Mouse (Mus musculus): Measurements from ENCODE around the gene Psmd2. TPM values are rescaled to one million over a fixed set of nuclear protein-coding genes. Genes with fewer than 3 reads are reported as not detected.
A peak's percentile ranks its signal among the peaks of the same experiment; 100 is the strongest.

Gene Psmd2
- total RNA-seq, 2 experiments from 2014 or later = 220 to 240 TPM

DNA sequence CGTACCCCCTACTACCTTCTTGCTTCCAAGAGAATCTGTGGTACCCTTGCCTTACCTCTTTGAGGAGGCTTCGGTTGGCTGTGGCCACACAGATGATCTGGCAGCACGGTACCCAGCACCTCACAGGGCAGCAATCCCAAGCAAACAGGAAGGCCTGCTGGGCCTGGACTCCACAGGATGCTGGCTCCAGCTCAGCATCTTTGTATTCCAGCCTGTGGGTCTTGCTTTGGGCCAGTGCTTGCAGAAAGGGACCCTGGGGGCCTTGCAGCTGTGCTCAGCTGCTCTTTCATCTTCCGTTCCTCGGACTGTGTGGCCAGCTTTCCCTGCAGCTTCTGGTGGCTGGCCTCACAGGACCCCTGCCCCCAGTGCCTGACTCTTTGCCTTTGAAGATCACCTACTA, 48.6 kb downstream of the Psmd2 start:
- DNase-seq (ENCODE audit: extremely low spot score in 1 of 2, low spot score in 1 of 2) = no peak

DNA sequence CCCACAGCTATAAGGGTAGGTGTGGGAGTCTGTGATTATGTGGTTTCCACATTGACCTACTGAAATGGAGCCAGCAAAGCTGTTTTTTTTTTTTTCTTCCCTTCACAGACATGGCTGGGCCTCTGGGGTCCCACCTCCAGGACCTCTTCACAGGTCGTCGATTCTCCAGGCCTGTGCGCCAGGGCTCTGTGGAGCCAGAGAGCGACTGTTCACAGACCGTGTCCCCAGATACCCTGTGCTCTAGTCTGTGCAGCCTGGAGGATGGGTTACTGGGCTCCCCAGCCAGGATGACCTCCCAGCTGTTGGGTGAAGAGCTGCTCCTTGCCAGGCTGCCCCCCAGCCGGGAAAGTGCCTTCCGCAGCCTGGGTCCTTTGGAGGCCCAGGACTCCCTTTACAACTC, 49.9 kb downstream of the Psmd2 start:
- DNase-seq (ENCODE audit: extremely low spot score in 1 of 2, low spot score in 1 of 2) = no peak

DNA sequence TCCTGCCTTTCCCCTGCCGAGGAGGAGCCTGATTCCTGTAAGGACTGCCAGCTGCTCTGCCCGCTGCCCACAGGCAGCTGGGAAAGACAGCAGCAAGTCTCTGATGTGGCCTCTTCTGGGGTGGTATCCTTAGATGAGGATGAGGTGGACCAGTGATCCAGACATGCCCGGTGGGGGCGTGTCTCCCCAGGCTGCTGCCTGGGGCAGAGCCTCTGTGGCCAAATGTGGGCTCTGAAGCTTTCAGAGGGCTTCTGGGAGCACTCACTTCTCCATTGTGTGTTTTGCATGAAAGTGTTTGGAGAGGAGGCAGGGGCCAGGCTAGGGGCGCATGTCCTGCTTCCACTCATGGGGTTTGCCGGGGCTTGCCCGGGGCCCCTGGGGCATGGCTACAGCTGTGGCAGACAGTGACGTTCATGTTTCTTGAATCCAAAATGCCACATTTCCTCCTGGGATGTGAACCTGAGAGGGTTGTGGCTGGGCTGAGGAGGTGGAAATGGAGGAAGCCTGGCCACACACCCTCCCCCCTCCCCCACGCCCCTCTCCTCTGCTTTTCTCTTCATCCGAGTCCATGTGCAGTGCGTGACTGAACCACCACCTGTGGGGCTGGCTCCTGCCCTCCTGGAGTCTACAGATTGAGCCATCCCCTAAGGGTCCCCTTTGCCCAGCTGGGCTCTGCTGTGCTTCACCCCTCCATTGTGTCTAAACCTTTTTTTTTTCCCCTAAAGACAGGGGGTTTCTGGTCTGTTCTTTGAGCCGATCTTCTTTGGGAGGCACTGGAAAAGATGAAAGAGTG, 50.5 kb downstream of the Psmd2 start:
- DNase-seq (ENCODE audit: extremely low spot score in 1 of 2, low spot score in 1 of 2) = no peak

DNA sequence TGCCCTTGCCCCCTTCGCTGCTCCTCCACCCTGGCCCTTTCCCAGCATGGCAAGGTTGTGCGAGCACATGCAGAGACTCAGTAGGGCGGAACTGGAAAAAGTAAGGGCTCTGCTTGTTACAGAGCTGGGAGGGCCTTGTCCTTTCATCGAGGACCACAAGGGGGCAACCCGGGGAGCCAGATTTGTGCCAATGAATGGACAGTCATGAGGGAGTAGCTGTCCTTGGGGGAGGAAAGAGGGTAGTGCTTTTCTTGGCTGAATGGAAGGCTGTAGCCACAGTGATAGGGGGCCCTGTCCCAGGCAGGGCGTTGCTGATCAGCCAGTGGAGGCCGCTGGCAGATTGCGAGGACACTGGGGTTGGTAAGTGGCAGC, 51.1 kb downstream of the Psmd2 start:
- DNase-seq (ENCODE audit: extremely low spot score in 1 of 2, low spot score in 1 of 2) = no peak

DNA sequence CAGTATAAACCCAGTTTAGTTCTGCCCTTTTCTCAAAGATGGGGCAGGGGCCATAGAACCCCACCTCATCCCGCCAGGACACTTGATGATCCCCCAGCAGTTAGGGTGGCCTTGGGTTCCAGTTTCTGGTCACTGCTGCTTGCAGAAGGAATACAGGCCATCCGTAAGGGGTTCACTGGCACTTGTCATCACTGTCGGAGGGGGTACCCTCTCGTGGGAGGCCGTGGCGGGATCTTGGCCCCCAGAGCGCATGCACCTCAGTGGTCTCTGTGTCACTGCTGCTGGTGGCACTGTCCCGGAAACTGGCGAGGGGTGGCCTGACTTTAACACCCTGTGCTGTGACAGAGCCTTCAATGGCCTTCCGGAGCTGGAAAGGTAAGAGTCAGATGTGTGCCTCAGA, 51.6 kb downstream of the Psmd2 start:
- no peak for DNase-seq (ENCODE audit: extremely low spot score in 1 of 2, low spot score in 1 of 2)

DNA sequence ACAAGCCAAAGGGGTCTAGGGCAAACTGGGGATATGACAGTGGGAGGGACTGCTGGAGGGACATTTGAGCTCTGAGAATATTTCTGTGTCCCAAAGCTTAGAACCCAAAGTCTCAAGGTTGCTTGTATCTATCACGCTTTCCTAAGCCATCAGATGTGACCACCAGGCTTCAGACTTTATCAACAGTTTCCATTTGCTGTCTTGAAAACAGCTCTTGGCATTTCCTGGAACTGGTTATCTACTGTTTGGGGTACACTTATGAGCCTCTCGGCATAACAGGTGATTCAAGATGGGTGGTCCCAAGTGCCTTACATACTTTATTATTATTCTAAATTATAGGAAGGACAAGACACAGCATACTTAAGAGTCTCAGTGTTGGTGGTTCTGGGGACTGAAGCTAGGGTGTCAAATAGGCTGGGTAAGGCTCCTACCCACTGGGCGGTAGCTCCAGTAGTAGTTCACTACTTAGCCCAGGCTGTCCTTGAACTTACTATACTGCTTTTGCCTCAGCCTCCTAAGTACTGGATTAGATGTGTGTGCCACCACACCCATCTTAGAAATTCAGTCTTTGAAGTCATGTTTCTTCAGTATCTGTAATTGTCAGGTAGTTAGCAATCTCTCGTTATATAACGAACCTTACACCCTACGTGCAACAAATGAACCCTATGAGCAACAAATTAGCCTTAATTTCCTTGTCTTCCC, 52.4 kb downstream of the Psmd2 start:
- no peak for DNase-seq (ENCODE audit: extremely low spot score in 1 of 2, low spot score in 1 of 2)

DNA sequence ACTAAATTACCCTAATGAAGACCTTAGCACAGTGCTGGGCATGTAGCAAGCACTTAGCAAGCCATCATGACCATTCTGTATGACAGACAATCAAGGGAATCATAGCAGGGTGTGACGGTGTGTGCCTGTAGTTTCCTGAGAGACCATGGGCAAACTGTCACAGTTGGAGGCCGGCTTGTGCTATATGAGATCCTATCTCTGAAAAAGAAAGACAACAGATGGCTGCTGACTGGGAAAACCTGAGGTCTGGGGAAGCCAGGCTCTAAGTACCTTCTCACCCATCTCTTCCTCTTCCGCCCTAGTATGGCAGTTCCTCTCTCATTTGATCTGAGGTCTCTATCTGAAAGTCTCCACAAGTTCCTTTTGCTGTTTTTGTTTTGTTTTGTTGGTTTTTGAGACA, 54.3 kb downstream of the Psmd2 start:
- DNase-seq (ENCODE audit: extremely low spot score in 1 of 2, low spot score in 1 of 2) = no peak

DNA sequence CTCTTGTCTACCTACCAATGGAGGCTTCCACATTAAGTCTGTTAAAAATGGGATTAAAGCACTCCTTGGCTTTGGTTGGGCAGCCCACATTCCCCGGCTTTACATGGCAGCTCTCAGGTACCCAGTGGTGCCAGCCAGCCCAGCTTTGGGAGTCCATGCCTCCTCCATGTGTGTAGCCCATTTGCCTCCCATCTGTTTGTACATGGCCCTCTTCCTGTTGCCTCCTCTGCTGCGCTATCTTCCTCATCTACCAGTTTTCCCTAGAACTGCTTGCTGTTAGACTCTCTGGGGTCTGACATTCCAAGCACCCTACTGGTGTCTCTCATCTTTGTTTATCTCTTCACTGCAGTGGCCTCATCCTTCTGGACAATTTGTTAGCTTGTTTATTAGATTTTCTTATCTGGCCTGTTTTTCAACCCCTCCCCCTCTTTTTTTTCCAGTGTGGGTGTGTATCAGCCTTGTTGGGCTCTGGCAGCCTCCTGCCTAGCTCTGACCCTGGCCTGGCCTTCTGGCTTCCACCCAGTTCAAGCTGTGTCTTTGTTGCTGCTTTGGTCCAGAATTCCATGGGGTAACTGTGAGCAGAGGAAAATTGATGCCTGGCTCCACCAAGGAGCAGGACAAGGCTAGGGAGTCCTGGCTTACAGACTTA, 55.1 kb downstream of the Psmd2 start:
- no peak for DNase-seq (ENCODE audit: extremely low spot score in 1 of 2, low spot score in 1 of 2)

DNA sequence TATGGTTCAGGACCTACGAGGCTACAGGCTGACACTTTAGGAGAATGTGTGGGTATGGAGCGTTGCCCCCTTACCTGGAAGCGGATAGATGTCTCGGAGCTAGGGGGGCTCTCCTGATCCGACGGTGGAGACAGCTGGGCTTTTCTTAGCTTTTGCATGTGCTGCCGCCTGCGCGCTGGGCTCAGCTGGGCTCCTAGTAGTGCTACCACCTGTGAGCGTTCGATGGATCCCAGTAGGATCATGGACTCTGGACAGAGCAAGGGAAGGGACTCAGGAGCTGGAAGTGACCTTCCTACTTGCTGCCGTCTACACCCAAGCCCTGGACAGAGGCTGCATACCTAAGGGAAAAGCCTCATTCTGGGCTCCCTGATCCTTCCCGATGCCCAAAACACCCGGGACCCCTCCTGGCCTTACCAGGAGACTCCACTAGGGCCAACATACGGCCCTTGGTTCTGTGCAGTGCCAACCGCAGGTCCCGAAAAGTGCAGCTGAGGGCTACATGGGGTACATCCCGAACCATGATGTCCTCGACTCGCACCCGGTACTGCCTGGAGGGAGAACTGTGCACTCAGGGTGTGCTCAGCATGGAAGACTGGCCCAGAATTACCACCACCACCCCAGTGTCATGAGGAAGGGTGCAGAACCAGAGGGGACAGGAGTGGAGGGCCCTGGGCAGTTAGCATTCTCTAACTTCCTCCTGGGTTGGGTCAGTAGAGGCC, 56.9 kb downstream of the Psmd2 start:
- no peak for DNase-seq (ENCODE audit: extremely low spot score in 1 of 2, low spot score in 1 of 2)

DNA sequence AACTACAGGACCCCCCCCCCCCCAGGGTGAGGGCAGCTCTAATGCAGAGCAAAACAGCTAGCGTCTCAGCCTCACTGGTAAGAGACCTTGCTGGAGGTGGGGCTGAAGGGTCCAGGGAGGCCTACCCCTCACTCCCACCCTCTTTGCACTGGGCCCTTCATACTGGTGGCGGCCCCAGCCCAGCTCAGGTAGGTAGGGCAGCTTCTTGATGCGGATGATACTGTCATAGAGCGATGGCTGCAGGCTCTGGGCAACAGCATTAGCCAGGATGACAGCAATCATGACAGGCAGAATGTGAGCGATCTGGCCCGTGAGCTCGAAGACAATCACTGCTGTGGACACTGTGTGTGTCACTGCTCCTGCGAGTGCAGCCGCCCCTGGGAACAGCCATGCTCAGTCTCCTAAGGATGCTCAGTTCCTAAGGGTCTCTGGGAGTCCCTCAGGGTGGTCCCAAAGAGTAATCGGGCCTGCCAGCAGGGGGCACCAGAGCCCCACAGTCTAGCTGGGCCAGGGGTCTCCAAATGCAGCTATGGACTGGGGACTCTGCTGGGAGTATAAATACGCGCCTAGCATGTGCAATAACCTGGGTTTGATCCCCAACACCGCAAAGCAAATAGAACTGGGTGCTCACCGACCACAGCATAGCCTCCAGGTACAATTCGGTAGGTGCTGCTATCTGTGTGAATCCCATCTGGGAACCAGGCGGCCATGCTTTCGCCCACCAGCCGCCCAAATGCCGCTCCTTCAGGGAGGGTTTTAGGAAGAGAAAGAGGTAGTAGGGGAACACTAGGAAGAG, 57.7 kb downstream of the Psmd2 start:
- DNase-seq (ENCODE audit: extremely low spot score in 1 of 2, low spot score in 1 of 2) = peak in 1 of 2 experiments; percentile 71

DNA sequence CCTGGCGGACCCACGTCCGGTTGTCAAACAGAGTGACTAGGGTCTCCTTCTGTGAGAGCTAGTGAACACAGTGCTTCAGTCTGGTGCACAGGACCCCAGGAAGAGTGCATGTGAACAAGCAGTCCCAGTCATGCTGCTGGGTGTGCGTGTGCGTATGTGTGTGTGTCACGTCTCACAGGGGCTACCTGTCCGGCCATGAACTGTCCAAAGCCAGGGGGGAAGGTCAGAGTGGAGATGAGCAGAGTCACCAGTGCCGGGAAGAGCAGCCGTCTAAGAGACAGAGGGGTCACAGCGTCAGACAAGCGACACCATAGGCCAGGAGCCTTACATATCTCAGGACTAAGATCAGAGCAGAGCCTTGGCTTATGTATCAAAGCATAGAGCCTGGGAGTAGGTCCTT, 58.9 kb downstream of the Psmd2 start:
- no peak for DNase-seq (ENCODE audit: extremely low spot score in 1 of 2, low spot score in 1 of 2)

DNA sequence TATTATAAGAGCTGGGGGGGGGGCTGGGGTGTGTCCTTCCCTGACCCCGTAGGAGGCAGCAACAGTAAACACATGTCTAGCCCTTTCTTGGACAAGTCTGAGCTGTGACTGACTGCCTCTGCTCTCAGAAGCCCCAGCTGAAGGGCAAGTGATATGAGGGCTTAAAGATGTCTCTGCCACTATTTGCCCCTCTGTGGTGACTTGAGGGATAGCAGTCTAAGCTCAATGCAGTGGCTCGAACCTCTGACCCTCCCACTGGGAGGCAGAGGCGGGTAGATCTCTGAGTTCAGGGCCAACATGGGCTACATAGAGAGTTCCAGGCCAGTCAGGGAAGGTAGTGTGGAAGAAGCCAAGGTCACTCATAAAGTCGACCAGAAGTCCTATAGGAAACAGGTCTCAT, 59.4 kb downstream of the Psmd2 start:
- no peak for DNase-seq (ENCODE audit: extremely low spot score in 1 of 2, low spot score in 1 of 2)

DNA sequence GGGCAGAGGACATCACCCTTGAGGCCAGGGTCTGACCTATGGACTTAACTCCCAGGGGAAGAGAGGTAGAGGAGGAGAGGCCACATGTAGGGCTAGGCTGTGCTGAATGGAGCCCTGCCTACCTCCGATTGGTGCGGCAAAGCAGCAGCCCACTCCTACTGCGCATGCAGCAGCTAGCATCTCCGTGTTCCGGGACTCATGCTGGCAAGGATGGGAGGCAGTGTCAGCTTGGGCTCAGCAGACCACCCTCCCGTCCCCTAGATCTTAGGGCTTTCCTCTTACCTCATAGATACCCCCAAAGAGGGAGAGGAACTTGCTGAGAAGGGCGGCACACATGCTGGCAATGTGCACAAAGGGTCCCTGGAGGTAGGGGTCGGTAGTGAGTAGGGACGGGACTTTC, 60.7 kb downstream of the Psmd2 start:
- DNase-seq (ENCODE audit: extremely low spot score in 1 of 2, low spot score in 1 of 2) = no peak

DNA sequence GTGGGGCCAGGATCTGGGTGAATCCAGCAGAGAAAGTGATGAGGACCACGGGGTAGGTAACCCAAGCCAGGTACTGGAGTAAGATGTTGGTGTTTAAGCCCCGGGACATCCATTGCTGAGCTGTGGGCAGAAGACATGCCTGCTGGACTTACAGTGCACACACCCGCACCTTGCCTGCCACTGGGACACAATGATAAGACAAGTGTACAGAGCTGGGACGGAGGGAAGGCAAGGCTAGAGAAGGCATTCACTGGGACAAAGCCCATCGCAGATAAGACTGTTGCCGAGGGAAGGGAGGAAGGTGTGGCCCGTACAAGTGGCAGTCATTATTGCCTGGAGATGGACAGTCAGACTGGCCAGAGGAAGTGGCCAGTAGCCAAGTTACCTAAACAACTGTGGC, 61.4 kb downstream of the Psmd2 start:
- no peak for DNase-seq (ENCODE audit: extremely low spot score in 1 of 2, low spot score in 1 of 2)

Small RNAs within 50 kb of the gene (microRNA-seq; reads per million reads assigned to microRNA genes)
- 201 to 261 reads per million in 2 experiments for gene Mir1224

Other genes starting within 250 kb of the Psmd2 start
- gene Abcc5, start 225.3 kb upstream of the Psmd2 start, total RNA-seq (2021) = 100 to 1,000 TPM; 168 to 224 TPM
- 10 to 100 TPM; 46.0 to 53.3 TPM for gene Eif2b5, start 152.8 kb upstream of the Psmd2 start, total RNA-seq (2021)
- 10 to 100 TPM; 57.2 to 68.3 TPM for gene Dvl3, start 134.7 kb upstream of the Psmd2 start, total RNA-seq (2021)
- 100 to 1,000 TPM; 753 to 800 TPM for gene Ap2m1, start 116.2 kb upstream of the Psmd2 start, total RNA-seq (2021)
- gene Abcf3, start 103.1 kb upstream of the Psmd2 start, total RNA-seq (2021) = 10 to 100 TPM; 79.4 to 89.4 TPM
- 10 to 100 TPM; 22.8 to 24.2 TPM for gene Vwa5b2, start 62.2 kb upstream of the Psmd2 start, total RNA-seq (2021)
- gene Eef1akmt4, start 40.1 kb upstream of the Psmd2 start, total RNA-seq (2021) = 1 to 10 TPM; 2.7 to 3.1 TPM
- not detected for gene Gm49333, start 40.0 kb upstream of the Psmd2 start, total RNA-seq (2021)
- gene Alg3, start 39.9 kb upstream of the Psmd2 start, total RNA-seq (2021) = 10 to 100 TPM; 14.2 to 15.7 TPM
- 10 to 100 TPM; 85.0 to 97.0 TPM for gene Camk2n2, start 30.4 kb upstream of the Psmd2 start, total RNA-seq (2021)
- 10 to 100 TPM; 24.8 to 30.6 TPM for gene Ece2, start 21.8 kb upstream of the Psmd2 start, total RNA-seq (2021)
- 100 to 1,000 TPM; 289 to 306 TPM for gene Eif4g1, start 16.7 kb downstream of the Psmd2 start, total RNA-seq (2021)
- gene Fam131a, start 41.6 kb downstream of the Psmd2 start, total RNA-seq (2021) = 100 to 1,000 TPM; 489 to 490 TPM
- gene Polr2h, start 66.0 kb downstream of the Psmd2 start, total RNA-seq (2021) = 10 to 100 TPM; 24.8 to 26.2 TPM
- gene Clcn2, start 66.1 kb downstream of the Psmd2 start, total RNA-seq (2021) = 10 to 100 TPM; 63.8 to 76.4 TPM
- 10 to 100 TPM; 62.2 to 79.5 TPM for gene Chrd, start 81.5 kb downstream of the Psmd2 start, total RNA-seq (2021)
- gene Thpo, start 82.9 kb downstream of the Psmd2 start, total RNA-seq (2021) = 10 to 100 TPM in 1 of 2 experiments, 1 to 10 TPM in 1; 9.0 to 14.2 TPM

Data from layer of hippocampus, postnatal 25 days (tissue).